Mouse (Mus musculus): Measurements from ENCODE around the gene Pigc. TPM values are rescaled to one million over a fixed set of nuclear protein-coding genes. Genes with fewer than 3 reads are reported as not detected.

Pigc gene
- total and polyA plus RNA-seq, 3 experiments, result 11.7 to 17.4 (median 12.4) TPM

- Histone ChIP-seq H3K9me3 (replicated peaks; ENCODE audit: low read length) (no peaks in the 10 kb centered on the region), H3K4me1 (ENCODE audit: control insufficient read depth in 1 of 2, insufficient read depth in 2 of 2) (peaks cover 14 to 29% of the 10 kb centered on the region in 2 experiments), H3K9ac (ENCODE audit: insufficient read depth, low read depth) (peak overlapping the region; percentile 25; the same call in 1 of the 2 replicates), H3K4me3 (replicated peaks in 1 of 3; ENCODE audit: low read depth in 2 of 3, low read length in 2 of 3, poor library complexity in 1 of 3) (no peak overlapping the region), H3K79me2 (replicated peaks; ENCODE audit: control insufficient read depth, extremely low read depth, insufficient read depth, poor library complexity, severe bottlenecking) (no peaks in the 10 kb centered on the region), H3K4me2 (ENCODE audit: insufficient read depth, low read depth, poor library complexity, severe bottlenecking) (peak overlapping the region; percentile 41; the same call in 1 of the 2 replicates), H3K27me3 (replicated peaks) (no peaks in the 10 kb centered on the region), H3K27ac (ENCODE audit: insufficient read depth, low read depth) (no peak overlapping the region), H3K36me3 (replicated peaks in 1 of 2; ENCODE audit: control insufficient read depth in 1 of 2, insufficient read depth in 1 of 2, low read length in 1 of 2) (peaks cover 0 to 3% of the 10 kb centered on the region in 2 experiments)
- TF ChIP-seq MXI1 (IDR thresholded peaks at IDR 0.05; ENCODE audit: low read depth, low read length), result no peak
- DNase-seq (ENCODE audit: extremely low read depth), result no peak
- in situ Hi-C loops (cut with MboI; ENCODE audit: low pct_ligation_motif_present, low pct_unique_long_range_greater_than_20kb, low sequenced_read_pairs), result no loop called here
- dilution Hi-C loops (cut with MboI; ENCODE audit: extremely low pct_ligation_motif_present, extremely low pct_unique_long_range_greater_than_20kb, low sequenced_read_pairs), result no loop called here
These were observed 30.4 kb downstream of the Pigc start for GRCm38 (mm10) chr1:161999338-161999737.

GRCm38 (mm10) chr1:161999882-162000371 is 30.9 kb downstream of the Pigc start:
- H3K27me3 ChIP-seq (replicated peaks), result no peaks in the 10 kb centered on the region
- DNase-seq (ENCODE audit: extremely low read depth), result peak; percentile 82
- H3K27ac ChIP-seq (ENCODE audit: insufficient read depth, low read depth), result no peak overlapping the region
- H3K36me3 ChIP-seq (replicated peaks in 1 of 2; ENCODE audit: control insufficient read depth in 1 of 2, insufficient read depth in 1 of 2, low read length in 1 of 2), result peaks cover 0 to 3% of the 10 kb centered on the region in 2 experiments
- in situ Hi-C loops (cut with MboI; ENCODE audit: low pct_ligation_motif_present, low pct_unique_long_range_greater_than_20kb, low sequenced_read_pairs) (loop anchor here (5.0 to 10.0 kb wide), 2 partner anchors 185 to 312 kb away; no protein-coding TSS in a partner anchor), dilution Hi-C loops (cut with MboI; ENCODE audit: extremely low pct_ligation_motif_present, extremely low pct_unique_long_range_greater_than_20kb, low sequenced_read_pairs) (no loop called here)
- no peaks in the 10 kb centered on the region for H3K79me2 ChIP-seq (replicated peaks; ENCODE audit: control insufficient read depth, extremely low read depth, insufficient read depth, poor library complexity, severe bottlenecking)
- peaks cover 14 to 35% of the 10 kb centered on the region in 2 experiments for H3K4me1 ChIP-seq (ENCODE audit: control insufficient read depth in 1 of 2, insufficient read depth in 2 of 2)
- peak overlapping the region; percentile 41 for H3K4me2 ChIP-seq (ENCODE audit: insufficient read depth, low read depth, poor library complexity, severe bottlenecking)
- H3K9me3 ChIP-seq (replicated peaks; ENCODE audit: low read length), result no peaks in the 10 kb centered on the region
- no peak overlapping the region for H3K9ac ChIP-seq (ENCODE audit: insufficient read depth, low read depth)
- H3K4me3 ChIP-seq (replicated peaks in 1 of 3; ENCODE audit: low read depth in 2 of 3, low read length in 2 of 3, poor library complexity in 1 of 3), result no peak overlapping the region
- TF ChIP-seq CTCF (conservative IDR thresholded peaks at IDR 0.05 in 1 of 2, IDR thresholded peaks at IDR 0.05 in 1 of 2; ENCODE audit: low read depth in 2 of 2, low read length in 2 of 2) (peak; percentile 79 to 87), SMC3 (IDR thresholded peaks at IDR 0.05; ENCODE audit: low read depth, low read length) (peak; percentile 93), IRF4 (IDR thresholded peaks at IDR 0.05; ENCODE audit: low read depth, low read length) (no peak), RAD21 (IDR thresholded peaks at IDR 0.05; ENCODE audit: low read depth, low read length) (peak; percentile 89), ZNF384 (IDR thresholded peaks at IDR 0.05; ENCODE audit: low read depth, low read length) (peak; percentile 92), MAZ (IDR thresholded peaks at IDR 0.05; ENCODE audit: low read depth, low read length) (no peak), MYC (IDR thresholded peaks at IDR 0.05; ENCODE audit: low read depth, low read length) (no peak), NRF1 (IDR thresholded peaks at IDR 0.05; ENCODE audit: low read depth, low read length) (no peak), MAFK (IDR thresholded peaks at IDR 0.05; ENCODE audit: insufficient replicate concordance, low read length) (no peak), ZC3H11A (IDR thresholded peaks at IDR 0.05; ENCODE audit: low read depth, low read length) (peak; percentile 82)

- Histone ChIP-seq H3K79me2 (replicated peaks; ENCODE audit: control insufficient read depth, extremely low read depth, insufficient read depth, poor library complexity, severe bottlenecking) (no peaks in the 10 kb centered on the region), H3K9me3 (replicated peaks; ENCODE audit: low read length) (no peaks in the 10 kb centered on the region), H3K36me3 (replicated peaks in 1 of 2; ENCODE audit: control insufficient read depth in 1 of 2, insufficient read depth in 1 of 2, low read length in 1 of 2) (peaks cover 0 to 3% of the 10 kb centered on the region in 2 experiments), H3K4me2 (ENCODE audit: insufficient read depth, low read depth, poor library complexity, severe bottlenecking) (no peak overlapping the region), H3K9ac (ENCODE audit: insufficient read depth, low read depth) (no peak overlapping the region), H3K27me3 (replicated peaks) (no peaks in the 10 kb centered on the region), H3K27ac (ENCODE audit: insufficient read depth, low read depth) (no peak overlapping the region), H3K4me3 (replicated peaks in 1 of 3; ENCODE audit: low read depth in 2 of 3, low read length in 2 of 3, poor library complexity in 1 of 3) (no peak overlapping the region), H3K4me1 (ENCODE audit: control insufficient read depth in 1 of 2, insufficient read depth in 2 of 2) (peaks cover 16 to 48% of the 10 kb centered on the region in 2 experiments)
- TF ChIP-seq RAD21 (IDR thresholded peaks at IDR 0.05; ENCODE audit: low read depth, low read length) (no peak), JUN (IDR thresholded peaks at IDR 0.05; ENCODE audit: insufficient read depth, low read depth, low read length) (no peak), MAZ (IDR thresholded peaks at IDR 0.05; ENCODE audit: low read depth, low read length) (no peak), ZKSCAN1 (IDR thresholded peaks at IDR 0.05; ENCODE audit: borderline replicate concordance, low read depth, low read length) (no peak), TCF12 (IDR thresholded peaks at IDR 0.05; ENCODE audit: low read depth, low read length) (no peak), EP300 (IDR thresholded peaks at IDR 0.05; ENCODE audit: low read length) (no peak), E2F4 (IDR thresholded peaks at IDR 0.05; ENCODE audit: insufficient replicate concordance, low read depth, low read length) (no peak), MXI1 (IDR thresholded peaks at IDR 0.05; ENCODE audit: low read depth, low read length) (no peak), JUND (conservative IDR thresholded peaks at IDR 0.05; ENCODE audit: low read depth, low read length) (no peak), IRF4 (IDR thresholded peaks at IDR 0.05; ENCODE audit: low read depth, low read length) (no peak), GABPA (IDR thresholded peaks at IDR 0.05; ENCODE audit: insufficient replicate concordance, low read depth, low read length) (no peak)
- dilution Hi-C loops (cut with MboI; ENCODE audit: extremely low pct_ligation_motif_present, extremely low pct_unique_long_range_greater_than_20kb, low sequenced_read_pairs) (no loop called here), in situ Hi-C loops (cut with MboI; ENCODE audit: low pct_ligation_motif_present, low pct_unique_long_range_greater_than_20kb, low sequenced_read_pairs) (loop anchor here (5.0 to 10.0 kb wide), 2 partner anchors 183 to 311 kb away; no protein-coding TSS in a partner anchor)
- DNase-seq (ENCODE audit: extremely low read depth), result no peak
These were observed 32.3 kb downstream of the Pigc start for GRCm38 (mm10) chr1:162001328-162001727.
